Mouse (Mus musculus): ENCODE results near the gene Acly. TPM values are rescaled to one million over a fixed set of nuclear protein-coding genes. Genes with fewer than 3 reads are reported as not detected.

Gene Acly
- polyA plus RNA-seq (2015; fragmentation: Nextera tagmentation; extraction: Ambion mirVana) = 181 and 189 TPM in 2 replicates

- under 1% methylated on average over 54 of the region's 54 CpGs for WGBS
- ATAC-seq (ENCODE audit: insufficient number of reproducible peaks, low FRiP score, low TSS enrichment, low read depth) = peak; percentile 99
- Histone ChIP-seq H3K36me3 (peaks cover 11% of the 10 kb centered on the region), H3K27ac (peak within 1 kb of the TSS; percentile 91), H3K27me3 (no peaks in the 10 kb centered on the region), H3K9me3 (no peaks in the 10 kb centered on the region), H3K4me2 (peak within 1 kb of the TSS; percentile 76), H3K4me3 (peak within 1 kb of the TSS; percentile 85), H3K9ac (peak within 1 kb of the TSS; percentile 72), H3K4me1 (peaks cover 35% of the 10 kb centered on the region)
These were observed at the start of gene Acly for GRCm38 (mm10) chr11:100527458-100528374. Gene Acly, minus strand, starts transcription at chr11:100528000.

GRCm38 (mm10) chr11:100576256-100576655 is 48.5 kb upstream of the Acly start:
- Histone ChIP-seq H3K27ac (0 out of 2 replicates have a peak overlapping the region, but pooled peaks have one; percentile 1), H3K9me3 (no peaks in the 10 kb centered on the region), H3K27me3 (peaks cover under 1% of the 10 kb centered on the region), H3K4me2 (no peak overlapping the region), H3K36me3 (peaks cover 34% of the 10 kb centered on the region), H3K4me1 (peaks cover 24% of the 10 kb centered on the region), H3K4me3 (peak overlapping the region; percentile 0; the same call in 1 of the 2 replicates), H3K9ac (no peak overlapping the region)
- 69% methylated on average over 21 of the region's 21 CpGs for WGBS
- ATAC-seq (ENCODE audit: insufficient number of reproducible peaks, low FRiP score, low TSS enrichment, low read depth) = no peak

GRCm38 (mm10) chr11:100575484-100575855 is 47.7 kb upstream of the Acly start:
- Histone ChIP-seq H3K4me1 (peaks cover 32% of the 10 kb centered on the region), H3K4me3 (peak overlapping the region; percentile 61), H3K36me3 (peaks cover 26% of the 10 kb centered on the region), H3K27ac (peak overlapping the region; percentile 72; the same call in 1 of the 2 replicates), H3K27me3 (peaks cover 7% of the 10 kb centered on the region), H3K4me2 (peak overlapping the region; percentile 76), H3K9ac (peak overlapping the region; percentile 43; the same call in 1 of the 2 replicates), H3K9me3 (no peaks in the 10 kb centered on the region)
- ATAC-seq (ENCODE audit: insufficient number of reproducible peaks, low FRiP score, low TSS enrichment, low read depth) = no peak
- 32% methylated on average over 2 of the region's 2 CpGs for WGBS

DNA sequence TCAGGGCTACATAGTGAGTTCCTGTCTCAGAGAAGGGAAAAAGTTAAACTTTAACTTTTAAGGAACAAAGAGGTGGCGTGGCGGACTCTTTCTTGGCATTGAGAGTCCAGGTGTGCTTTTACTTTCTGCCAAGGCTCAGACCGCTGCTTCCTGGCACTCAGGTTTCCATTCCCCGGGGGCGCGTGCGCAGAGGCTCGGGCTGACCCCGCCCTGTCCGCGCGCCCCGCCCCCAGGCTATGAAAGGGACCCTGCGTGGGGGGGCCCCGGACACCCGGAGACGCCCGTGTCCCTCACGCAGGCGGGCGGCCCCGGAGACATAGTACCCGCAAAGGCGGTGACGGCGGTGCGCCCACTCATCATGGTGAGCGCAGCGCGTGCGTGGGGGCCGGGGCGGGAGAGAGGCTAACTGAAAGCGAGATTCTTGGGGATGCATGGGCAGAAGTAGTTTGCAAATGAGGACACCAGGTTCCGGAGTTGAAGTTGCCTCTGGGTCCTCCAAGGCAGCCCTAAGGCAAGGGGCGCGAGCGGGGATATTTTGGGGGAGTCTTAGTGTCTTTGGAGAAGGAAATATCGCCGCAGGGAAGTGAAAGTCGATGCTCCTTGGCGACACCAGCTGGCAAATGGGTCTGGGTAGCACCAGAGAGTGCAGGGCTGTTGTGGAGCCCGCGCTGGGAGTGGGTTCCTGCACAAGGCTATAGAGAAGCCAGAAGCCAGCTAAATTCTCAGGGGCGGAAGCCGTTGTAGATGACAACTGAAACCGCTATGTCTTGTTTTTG is 47.1 kb upstream of the Acly start, which contains the start of gene Cnp:
Gene Cnp (plus strand): TSS at position 197 of the 776 bp plus-strand sequence.
- Histone ChIP-seq H3K27ac (peak within 1 kb of the TSS; percentile 72), H3K4me2 (peak within 1 kb of the TSS; percentile 76), H3K36me3 (peaks cover 21% of the 10 kb centered on the region), H3K27me3 (peaks cover 7% of the 10 kb centered on the region), H3K4me3 (peak within 1 kb of the TSS; percentile 61), H3K4me1 (peaks cover 34% of the 10 kb centered on the region), H3K9ac (peak within 1 kb of the TSS; percentile 43), H3K9me3 (no peaks in the 10 kb centered on the region)
- peak; percentile 57; the same call in 1 of the 2 replicates for ATAC-seq (ENCODE audit: insufficient number of reproducible peaks, low FRiP score, low TSS enrichment, low read depth)
- WGBS = 2% methylated on average over 47 of the region's 47 CpGs

- Histone ChIP-seq H3K4me2 (peak overlapping the region; percentile 76), H3K4me3 (peak overlapping the region; percentile 61), H3K27ac (peak overlapping the region; percentile 72; the same call in 1 of the 2 replicates), H3K36me3 (peaks cover 14% of the 10 kb centered on the region), H3K9ac (no peak overlapping the region), H3K4me1 (peaks cover 34% of the 10 kb centered on the region), H3K9me3 (no peaks in the 10 kb centered on the region), H3K27me3 (peaks cover 7% of the 10 kb centered on the region)
- ATAC-seq (ENCODE audit: insufficient number of reproducible peaks, low FRiP score, low TSS enrichment, low read depth) = no peak
- WGBS = 90% methylated on average over 3 of the region's 3 CpGs
These were observed 46.4 kb upstream of the Acly start for GRCm38 (mm10) chr11:100574188-100574587.

- peak overlapping the region; percentile 16 for H3K4me3 ChIP-seq
- 0 out of 2 replicates have a peak overlapping the region, but pooled peaks have one; percentile 10 for H3K9ac ChIP-seq
- peak overlapping the region; percentile 43 for H3K4me2 ChIP-seq
- peaks cover 7% of the 10 kb centered on the region for H3K27me3 ChIP-seq
- no peaks in the 10 kb centered on the region for H3K36me3 ChIP-seq
- no peak for ATAC-seq (ENCODE audit: insufficient number of reproducible peaks, low FRiP score, low TSS enrichment, low read depth)
- H3K27ac ChIP-seq = no peak overlapping the region
- H3K9me3 ChIP-seq = no peaks in the 10 kb centered on the region
- WGBS = 8% methylated on average over 16 of the region's 16 CpGs
- H3K4me1 ChIP-seq = peaks cover 35% of the 10 kb centered on the region
These were observed 43.4 kb upstream of the Acly start for GRCm38 (mm10) chr11:100571202-100571567.

DNA sequence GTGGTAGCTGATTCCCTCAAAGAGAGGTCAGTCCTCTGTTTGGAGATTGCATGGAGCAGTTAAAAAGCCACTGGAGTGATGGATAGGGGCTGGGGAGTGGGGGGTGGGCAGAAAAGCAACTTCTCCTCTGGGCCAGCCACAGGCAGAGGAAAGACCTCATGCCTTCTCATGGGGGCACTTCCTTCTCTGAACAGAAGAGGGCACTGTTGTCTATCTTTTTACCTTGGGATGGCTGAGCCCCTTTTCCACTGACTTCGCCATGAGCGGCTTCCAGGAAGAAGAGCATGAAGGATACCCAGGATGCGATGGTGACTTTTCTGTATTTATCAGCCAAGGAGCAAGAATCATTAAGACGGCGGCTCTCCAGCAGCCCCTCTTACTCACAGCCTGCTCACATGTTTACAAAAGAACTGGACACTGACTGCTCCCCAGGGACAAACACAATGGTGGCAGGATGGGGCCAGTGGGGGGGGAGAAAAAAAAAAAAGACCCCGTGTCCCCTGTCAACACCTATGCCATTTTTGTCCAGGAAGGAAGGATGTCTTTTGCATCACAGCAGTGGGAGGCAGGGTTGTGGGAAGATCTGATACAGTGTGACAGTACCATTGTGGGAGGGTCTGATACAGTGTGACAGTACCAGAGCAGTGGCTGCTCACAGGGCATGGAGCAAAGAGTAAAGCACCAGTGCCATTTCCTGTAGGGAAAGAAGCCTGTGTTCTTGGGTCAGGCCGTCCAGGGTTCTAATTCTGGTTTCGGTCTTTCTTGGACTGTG is 42.8 kb upstream of the Acly start:
- Histone ChIP-seq H3K27ac (no peak overlapping the region), H3K36me3 (no peaks in the 10 kb centered on the region), H3K9me3 (no peaks in the 10 kb centered on the region), H3K4me2 (peak overlapping the region; percentile 43), H3K4me3 (peak overlapping the region; percentile 16), H3K27me3 (peaks cover 7% of the 10 kb centered on the region), H3K9ac (0 out of 2 replicates have a peak overlapping the region, but pooled peaks have one; percentile 10), H3K4me1 (peaks cover 31% of the 10 kb centered on the region)
- ATAC-seq (ENCODE audit: insufficient number of reproducible peaks, low FRiP score, low TSS enrichment, low read depth) = no peak
- 11% methylated on average over 8 of the region's 8 CpGs for WGBS

- H3K4me2 ChIP-seq = no peak overlapping the region
- H3K4me3 ChIP-seq = no peak overlapping the region
- H3K9ac ChIP-seq = no peak overlapping the region
- no peak for ATAC-seq (ENCODE audit: insufficient number of reproducible peaks, low FRiP score, low TSS enrichment, low read depth)
- no peaks in the 10 kb centered on the region for H3K9me3 ChIP-seq
- peaks cover 7% of the 10 kb centered on the region for H3K27me3 ChIP-seq
- no peak overlapping the region for H3K27ac ChIP-seq
- peaks cover 24% of the 10 kb centered on the region for H3K4me1 ChIP-seq
- H3K36me3 ChIP-seq = no peaks in the 10 kb centered on the region
- WGBS = 58% methylated on average over 9 of the region's 9 CpGs
These were observed 42.0 kb upstream of the Acly start for GRCm38 (mm10) chr11:100569789-100570188.

GRCm38 (mm10) chr11:100568692-100569091 is 40.9 kb upstream of the Acly start:
- WGBS = 78% methylated on average over 8 of the region's 8 CpGs
- Histone ChIP-seq H3K4me1 (peaks cover 19% of the 10 kb centered on the region), H3K9ac (no peak overlapping the region), H3K27ac (no peak overlapping the region), H3K27me3 (peaks cover 7% of the 10 kb centered on the region), H3K9me3 (no peaks in the 10 kb centered on the region), H3K4me3 (no peak overlapping the region), H3K4me2 (no peak overlapping the region), H3K36me3 (no peaks in the 10 kb centered on the region)
- no peak for ATAC-seq (ENCODE audit: insufficient number of reproducible peaks, low FRiP score, low TSS enrichment, low read depth)

DNA sequence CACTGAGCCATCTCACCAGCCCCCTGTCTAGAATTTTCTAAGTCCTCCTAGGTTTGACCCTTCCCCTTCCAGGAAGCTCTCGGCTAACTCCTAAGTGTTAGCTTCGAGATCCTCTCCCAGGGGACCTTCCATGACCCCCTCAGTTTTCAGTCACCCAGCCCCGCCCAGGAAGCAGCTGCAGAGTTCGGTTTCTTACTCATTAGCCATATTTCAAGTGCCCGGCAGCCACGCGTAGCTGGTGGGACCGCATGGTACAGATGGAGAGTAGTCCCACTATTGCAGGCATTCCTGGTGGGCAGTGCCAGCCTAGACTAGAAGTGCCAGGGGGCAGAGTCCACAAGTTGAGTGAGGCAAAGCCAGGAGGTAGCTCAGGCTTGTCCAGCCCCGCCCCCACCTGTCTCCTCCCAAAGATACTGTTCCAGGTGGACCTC is 40.0 kb upstream of the Acly start:
- 50% methylated on average over 9 of the region's 9 CpGs for WGBS
- H3K27me3 ChIP-seq = peaks cover 7% of the 10 kb centered on the region
- H3K4me2 ChIP-seq = no peak overlapping the region
- H3K27ac ChIP-seq = no peak overlapping the region
- H3K4me1 ChIP-seq = peaks cover 19% of the 10 kb centered on the region
- no peak overlapping the region for H3K4me3 ChIP-seq
- H3K9ac ChIP-seq = no peak overlapping the region
- H3K9me3 ChIP-seq = no peaks in the 10 kb centered on the region
- ATAC-seq (ENCODE audit: insufficient number of reproducible peaks, low FRiP score, low TSS enrichment, low read depth) = no peak
- no peaks in the 10 kb centered on the region for H3K36me3 ChIP-seq

DNA sequence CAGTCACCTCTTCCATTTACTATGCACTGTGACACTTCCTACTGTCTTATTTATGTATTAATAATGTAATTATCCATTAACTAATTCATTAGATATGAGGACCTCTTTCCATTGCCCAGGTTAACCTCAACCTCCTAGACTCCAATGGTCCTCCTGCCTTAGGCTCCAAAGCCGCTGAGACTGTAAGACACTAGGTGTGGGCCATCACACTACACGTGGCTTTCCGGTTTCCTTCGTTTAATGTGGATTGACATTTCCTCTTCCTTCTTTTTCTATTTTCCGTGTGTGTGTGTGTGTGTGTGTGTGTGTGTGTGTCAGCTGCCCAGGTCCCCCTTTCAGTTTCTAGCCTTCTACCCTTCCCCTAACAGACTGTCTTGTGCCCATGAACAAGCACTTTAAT is 39.4 kb upstream of the Acly start:
- WGBS = 71% methylated on average over 5 of the region's 5 CpGs
- H3K4me2 ChIP-seq = no peak overlapping the region

More for the DNA sequence above, 39.4 kb upstream of the Acly start:
- ATAC-seq (ENCODE audit: insufficient number of reproducible peaks, low FRiP score, low TSS enrichment, low read depth) = no peak
- Histone ChIP-seq H3K4me1 (peaks cover 19% of the 10 kb centered on the region), H3K9ac (no peak overlapping the region), H3K36me3 (no peaks in the 10 kb centered on the region), H3K27me3 (peaks cover 7% of the 10 kb centered on the region), H3K27ac (no peak overlapping the region), H3K4me3 (no peak overlapping the region), H3K9me3 (no peaks in the 10 kb centered on the region)

Data from limb, embryonic 15.5 days (tissue).